Mouse (Mus musculus) liver, adult 2 months (tissue): ENCODE measurements around the gene Insl5.

ENCODE experiments used
- CTCF ChIP-seq: fragments of 200-500 bp; IDR thresholded peaks from 2 replicates; pipeline ENCODE4 v1.5.1; 2011; ENCODE audit warnings: low read depth, low read length, control low read depth
- POLR2A ChIP-seq: fragments of 200-500 bp; IDR thresholded peaks from 2 replicates; pipeline ENCODE4 v1.6.1; 2011; ENCODE audit warnings: low read length, control low read depth; ENCODE audit not compliant: insufficient read depth; ENCODE audit errors: extremely low read depth

DNA sequence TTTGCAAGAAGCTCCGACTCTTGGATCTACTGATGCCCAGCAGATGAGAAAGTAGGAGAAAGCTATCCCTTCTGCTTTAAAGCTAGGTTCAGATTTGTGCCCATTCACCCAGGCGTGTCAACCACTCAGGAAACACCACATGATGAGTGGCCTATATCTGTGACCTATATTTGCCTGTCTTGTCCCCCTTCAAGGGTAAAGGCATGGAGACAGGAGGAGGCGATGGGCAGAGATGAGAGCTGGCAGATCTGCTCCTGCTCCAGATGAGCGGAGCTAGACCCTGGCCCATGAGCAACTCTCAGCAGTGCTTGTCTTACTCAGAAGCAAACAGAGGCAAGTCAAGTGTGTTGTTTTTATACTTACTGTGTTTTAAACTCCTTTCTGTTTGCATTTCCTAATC, 15.9 kb downstream of the Insl5 start:
- TF ChIP-seq CTCF (no peak), POLR2A (no peak)
